Mouse (Mus musculus): ENCODE measurements at regions not wholly inside any gene's neighbourhood (a gene's known extent, or its start where the extent isn't known, plus 50 kb on each side); places are given as distances from the start of the nearest gene placed in this dataset.

GRCm38 (mm10) chr1:126928186-126928585, 97.6 kb upstream of the Nckap5 start:
- intact Hi-C loops (cut with DNase I) = no loop called here
- DNase-seq (ENCODE audit: low spot score in 2 of 2) = no peak

GRCm38 (mm10) chr1:126925150-126926035, 94.8 kb upstream of the Nckap5 start:
- intact Hi-C loops (cut with DNase I) = no loop called here
- DNase-seq (ENCODE audit: low spot score in 2 of 2) = peak; percentile 32 to 46

GRCm38 (mm10) chr1:126923981-126924380, 93.4 kb upstream of the Nckap5 start:
- no peak for DNase-seq (ENCODE audit: low spot score in 2 of 2)
- intact Hi-C loops (cut with DNase I) = no loop called here

- DNase-seq (ENCODE audit: low spot score in 2 of 2) = no peak
- intact Hi-C loops (cut with DNase I) = no loop called here
Observed at GRCm38 (mm10) chr1:126922231-126922630, 91.6 kb upstream of the Nckap5 start.

- no peak for DNase-seq (ENCODE audit: low spot score in 2 of 2)
- intact Hi-C loops (cut with DNase I) = no loop called here
Observed at GRCm38 (mm10) chr1:126918876-126919275, 88.3 kb upstream of the Nckap5 start.

GRCm38 (mm10) chr1:126917872-126918271, 87.3 kb upstream of the Nckap5 start:
- DNase-seq (ENCODE audit: low spot score in 2 of 2) = no peak
- intact Hi-C loops (cut with DNase I) = no loop called here

GRCm38 (mm10) chr1:126916369-126916768, 85.8 kb upstream of the Nckap5 start:
- DNase-seq (ENCODE audit: low spot score in 2 of 2) = no peak
- intact Hi-C loops (cut with DNase I) = no loop called here

- intact Hi-C loops (cut with DNase I) = no loop called here
- DNase-seq (ENCODE audit: low spot score in 2 of 2) = no peak
Observed at GRCm38 (mm10) chr1:126911277-126912060, 80.9 kb upstream of the Nckap5 start.

- DNase-seq (ENCODE audit: low spot score in 2 of 2) = no peak
- intact Hi-C loops (cut with DNase I) = no loop called here
Observed at GRCm38 (mm10) chr1:126907417-126907816, 76.8 kb upstream of the Nckap5 start.

- no peak for DNase-seq (ENCODE audit: low spot score in 2 of 2)
- intact Hi-C loops (cut with DNase I) = no loop called here
Observed at GRCm38 (mm10) chr1:126898484-126898883, 67.9 kb upstream of the Nckap5 start.

- intact Hi-C loops (cut with DNase I) = no loop called here
- no peak for DNase-seq (ENCODE audit: low spot score in 2 of 2)
Observed at GRCm38 (mm10) chr1:126896895-126897294, 66.3 kb upstream of the Nckap5 start.

GRCm38 (mm10) chr1:126880801-126881200, 50.2 kb upstream of the Nckap5 start:
- no peak for DNase-seq (ENCODE audit: low spot score in 2 of 2)
- intact Hi-C loops (cut with DNase I) = no loop called here

Data from left cerebral cortex, postnatal 36 days (tissue).